Mouse (Mus musculus): ENCODE data around the gene Elf1. TPM values are rescaled to one million over a fixed set of nuclear protein-coding genes. Genes with fewer than 3 reads are reported as not detected.
"Not testable (repeated sequence)": the region's sequence is repeated elsewhere in the genome, so short reads cannot be mapped to it uniquely, and the experiment has no call there.

The Elf1 gene
- polyA plus RNA-seq, 1 experiment = 22.5 TPM

- H3K36me3 ChIP-seq (ENCODE audit: control insufficient read depth, insufficient read depth, low read length) = no peaks in the 10 kb centered on the region
- TF ChIP-seq CTCF (IDR thresholded peaks at IDR 0.05; ENCODE audit: extremely low read depth, insufficient read depth, insufficient read length, insufficient replicate concordance) = no peak
- no peak for TF ChIP-seq POLR2A (IDR thresholded peaks at IDR 0.05; ENCODE audit: low read depth, low read length)
- H3K4me3 ChIP-seq (ENCODE audit: extremely low read depth, insufficient read depth, insufficient read length) = peak overlapping the region; percentile 67
- WGBS = under 1% methylated on average over 19 of the region's 19 CpGs
- peak overlapping the region; percentile 92 for H3K27ac ChIP-seq (ENCODE audit: insufficient read depth, low read length)
- no peaks in the 10 kb centered on the region for H3K27me3 ChIP-seq (ENCODE audit: control insufficient read depth, insufficient read depth, low read length)
- DNase-seq (ENCODE audit: low read depth in 1 of 2, low spot score in 2 of 2) = no peak
- peaks cover 10% of the 10 kb centered on the region for H3K4me1 ChIP-seq (ENCODE audit: control insufficient read depth, insufficient read depth, insufficient read length)
Measured at GRCm38 (mm10) chr14:79518761-79519662, 38.0 kb downstream of the Elf1 start.

- Histone ChIP-seq H3K36me3 (ENCODE audit: control insufficient read depth, insufficient read depth, low read length) (no peaks in the 10 kb centered on the region), H3K27ac (ENCODE audit: insufficient read depth, low read length) (peak overlapping the region; percentile 92), H3K4me1 (ENCODE audit: control insufficient read depth, insufficient read depth, insufficient read length) (peaks cover 16% of the 10 kb centered on the region), H3K27me3 (ENCODE audit: control insufficient read depth, insufficient read depth, low read length) (no peaks in the 10 kb centered on the region), H3K4me3 (ENCODE audit: extremely low read depth, insufficient read depth, insufficient read length) (peak overlapping the region; percentile 67; the same call in 1 of the 2 replicates)
- 2% methylated on average over 1 of the region's 1 CpGs for WGBS
- no peak for TF ChIP-seq POLR2A (IDR thresholded peaks at IDR 0.05; ENCODE audit: low read depth, low read length)
- TF ChIP-seq CTCF (IDR thresholded peaks at IDR 0.05; ENCODE audit: extremely low read depth, insufficient read depth, insufficient read length, insufficient replicate concordance) = no peak
- DNase-seq (ENCODE audit: low read depth in 1 of 2, low spot score in 2 of 2) = no peak
Measured at GRCm38 (mm10) chr14:79519663-79519975, 38.6 kb downstream of the Elf1 start.

- Histone ChIP-seq H3K36me3 (ENCODE audit: control insufficient read depth, insufficient read depth, low read length) (no peaks in the 10 kb centered on the region), H3K4me3 (ENCODE audit: extremely low read depth, insufficient read depth, insufficient read length) (no peak overlapping the region), H3K27ac (ENCODE audit: insufficient read depth, low read length) (peak overlapping the region; percentile 81; the same call in 1 of the 2 replicates), H3K27me3 (ENCODE audit: control insufficient read depth, insufficient read depth, low read length) (no peaks in the 10 kb centered on the region), H3K4me1 (ENCODE audit: control insufficient read depth, insufficient read depth, insufficient read length) (peaks cover 20% of the 10 kb centered on the region)
- TF ChIP-seq CTCF (IDR thresholded peaks at IDR 0.05; ENCODE audit: extremely low read depth, insufficient read depth, insufficient read length, insufficient replicate concordance) (no peak), POLR2A (IDR thresholded peaks at IDR 0.05; ENCODE audit: low read depth, low read length) (no peak)
- no peak for DNase-seq (ENCODE audit: low read depth in 1 of 2, low spot score in 2 of 2)
Measured at GRCm38 (mm10) chr14:79520612-79521011, 39.6 kb downstream of the Elf1 start.

- Histone ChIP-seq H3K27me3 (ENCODE audit: control insufficient read depth, insufficient read depth, low read length) (no peaks in the 10 kb centered on the region), H3K36me3 (ENCODE audit: control insufficient read depth, insufficient read depth, low read length) (no peaks in the 10 kb centered on the region), H3K27ac (ENCODE audit: insufficient read depth, low read length) (peak overlapping the region; percentile 81), H3K4me3 (ENCODE audit: extremely low read depth, insufficient read depth, insufficient read length) (peak overlapping the region; percentile 24; the same call in 1 of the 2 replicates), H3K4me1 (ENCODE audit: control insufficient read depth, insufficient read depth, insufficient read length) (peaks cover 20% of the 10 kb centered on the region)
- TF ChIP-seq CTCF (IDR thresholded peaks at IDR 0.05; ENCODE audit: extremely low read depth, insufficient read depth, insufficient read length, insufficient replicate concordance) = no peak
- TF ChIP-seq POLR2A (IDR thresholded peaks at IDR 0.05; ENCODE audit: low read depth, low read length) = no peak
- WGBS = 18% methylated on average over 1 of the region's 1 CpGs
- no peak for DNase-seq (ENCODE audit: low read depth in 1 of 2, low spot score in 2 of 2)
Measured at GRCm38 (mm10) chr14:79521056-79521455, 40.1 kb downstream of the Elf1 start.

GRCm38 (mm10) chr14:79521471-79522117 is 40.6 kb downstream of the Elf1 start:
- no peak for DNase-seq (ENCODE audit: low read depth in 1 of 2, low spot score in 2 of 2)
- TF ChIP-seq POLR2A (IDR thresholded peaks at IDR 0.05; ENCODE audit: low read depth, low read length) (no peak; the same call in 1 of the 2 replicates), CTCF (IDR thresholded peaks at IDR 0.05; ENCODE audit: extremely low read depth, insufficient read depth, insufficient read length, insufficient replicate concordance) (no peak)
- no peaks in the 10 kb centered on the region for H3K36me3 ChIP-seq (ENCODE audit: control insufficient read depth, insufficient read depth, low read length)
- 5% methylated on average over 6 of the region's 6 CpGs for WGBS
- peak overlapping the region; percentile 35; the same call in 1 of the 2 replicates for H3K4me3 ChIP-seq (ENCODE audit: extremely low read depth, insufficient read depth, insufficient read length)
- H3K27me3 ChIP-seq (ENCODE audit: control insufficient read depth, insufficient read depth, low read length) = no peaks in the 10 kb centered on the region
- peaks cover 20% of the 10 kb centered on the region for H3K4me1 ChIP-seq (ENCODE audit: control insufficient read depth, insufficient read depth, insufficient read length)
- H3K27ac ChIP-seq (ENCODE audit: insufficient read depth, low read length) = peak overlapping the region; percentile 81

GRCm38 (mm10) chr14:79522387-79522786 is 41.4 kb downstream of the Elf1 start:
- peak overlapping the region; percentile 20; the same call in 1 of the 2 replicates for H3K4me3 ChIP-seq (ENCODE audit: extremely low read depth, insufficient read depth, insufficient read length)
- TF ChIP-seq POLR2A (IDR thresholded peaks at IDR 0.05; ENCODE audit: low read depth, low read length) = no peak
- TF ChIP-seq CTCF (IDR thresholded peaks at IDR 0.05; ENCODE audit: extremely low read depth, insufficient read depth, insufficient read length, insufficient replicate concordance) = no peak
- H3K27ac ChIP-seq (ENCODE audit: insufficient read depth, low read length) = peak overlapping the region; percentile 94
- 9% methylated on average over 9 of the region's 9 CpGs for WGBS
- H3K36me3 ChIP-seq (ENCODE audit: control insufficient read depth, insufficient read depth, low read length) = peaks cover 3% of the 10 kb centered on the region
- peaks cover 22% of the 10 kb centered on the region for H3K4me1 ChIP-seq (ENCODE audit: control insufficient read depth, insufficient read depth, insufficient read length)
- no peaks in the 10 kb centered on the region for H3K27me3 ChIP-seq (ENCODE audit: control insufficient read depth, insufficient read depth, low read length)
- peak in 1 of 2 experiments; percentile 44 for DNase-seq (ENCODE audit: low read depth in 1 of 2, low spot score in 2 of 2)

GRCm38 (mm10) chr14:79526106-79526505 is 45.1 kb downstream of the Elf1 start:
- not testable (repeated sequence) for H3K27ac ChIP-seq (ENCODE audit: insufficient read depth, low read length); H3K4me3 ChIP-seq (ENCODE audit: extremely low read depth, insufficient read depth, insufficient read length); H3K36me3 ChIP-seq (ENCODE audit: control insufficient read depth, insufficient read depth, low read length); H3K27me3 ChIP-seq (ENCODE audit: control insufficient read depth, insufficient read depth, low read length); DNase-seq (ENCODE audit: low read depth in 1 of 2, low spot score in 2 of 2)
- WGBS = 79% methylated on average over 12 of the region's 12 CpGs
- H3K4me1 ChIP-seq (ENCODE audit: control insufficient read depth, insufficient read depth, insufficient read length) = peaks cover 37% of the 10 kb centered on the region
